Mouse (Mus musculus) ES-E14 (cell line): Measurements from ENCODE around the gene Cx3cr1.

Experiments
- CHD2 ChIP-seq: IDR thresholded peaks from 2 replicates; pipeline ENCODE4 v1.6.1; 2014; ENCODE audit warnings: mild to moderate bottlenecking, low read depth, low read length, inconsistent platforms
- MAFK ChIP-seq: IDR thresholded peaks from 2 replicates; pipeline ENCODE4 v1.6.1; 2014; ENCODE audit warnings: mild to moderate bottlenecking, low read depth, low read length, inconsistent platforms; ENCODE audit not compliant: insufficient read depth
- ZC3H11A ChIP-seq: IDR thresholded peaks from 2 replicates; pipeline ENCODE4 v1.6.1; 2012; ENCODE audit warnings: low read depth, mild to moderate bottlenecking, inconsistent platforms, low read length, borderline replicate concordance

DNA sequence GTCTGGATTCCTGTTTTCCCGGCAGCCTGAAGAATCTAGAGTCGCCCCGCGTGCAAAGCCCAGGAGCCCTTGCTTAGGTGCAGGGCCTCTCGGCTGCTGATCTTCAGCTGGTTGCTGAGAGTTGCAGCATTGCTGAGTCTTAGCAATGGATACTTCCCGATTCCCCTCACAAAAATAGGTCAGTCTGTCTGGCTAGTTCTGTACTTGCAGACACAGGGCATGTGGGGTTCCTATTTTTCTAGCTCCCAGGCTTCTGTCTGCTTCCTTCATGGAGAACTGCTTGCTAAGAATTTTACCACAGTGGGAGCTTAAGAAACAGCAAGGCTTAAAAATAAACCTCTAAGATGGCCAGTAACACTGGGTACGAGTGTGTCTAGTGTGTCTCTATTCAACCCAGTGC lies 32.3 kb downstream of the Cx3cr1 start:
- no peak for TF ChIP-seq CHD2
- TF ChIP-seq MAFK, result no peak
- TF ChIP-seq ZC3H11A, result no peak
